Mouse (Mus musculus) small intestine, adult 2 months (tissue): ENCODE measurements at regions not wholly inside any gene's neighbourhood (a gene's known extent, or its start where the extent isn't known, plus 50 kb on each side); places are given as distances from the start of the nearest gene placed in this dataset.

Source experiments
- H3K27ac ChIP-seq: fragments of 200-500 bp; 2 replicates; pipeline ENCODE4 v1.5.1; 2012; ENCODE audit warnings: low read depth, low read length, control low read depth, inconsistent platforms; ENCODE audit not compliant: insufficient read depth
- H3K27me3 ChIP-seq: fragments of 200-500 bp; 2 replicates; pipeline ENCODE4 v1.6.1; 2012; ENCODE audit warnings: mild to moderate bottlenecking, moderate library complexity, low read length, inconsistent platforms; ENCODE audit not compliant: control insufficient read depth, insufficient read depth
- H3K36me3 ChIP-seq: fragments of 200-500 bp; 2 replicates; pipeline ENCODE4 v1.6.1; 2012; ENCODE audit warnings: mild to moderate bottlenecking, low read length, control low read depth, inconsistent platforms; ENCODE audit not compliant: control insufficient read depth, insufficient read depth
- H3K4me1 ChIP-seq: fragments of 200-500 bp; 2 replicates; pipeline ENCODE4 v1.6.1; 2012; ENCODE audit warnings: low read length, inconsistent platforms, mixed read lengths; ENCODE audit not compliant: control insufficient read depth, insufficient read depth, insufficient read length
- H3K4me3 ChIP-seq: fragments of 200-500 bp; 2 replicates; pipeline ENCODE4 v1.5.1; 2012; ENCODE audit warnings: low read depth, mild to moderate bottlenecking, control low read depth, inconsistent platforms, low read length, moderate library complexity
- CTCF ChIP-seq: fragments of 200-500 bp; IDR thresholded peaks from 2 replicates; pipeline ENCODE4 v1.5.1; 2012; ENCODE audit warnings: low read depth, mild to moderate bottlenecking, control low read depth, inconsistent platforms, low read length, moderate library complexity, mixed read lengths; ENCODE audit not compliant: insufficient replicate concordance, insufficient read length; ENCODE audit errors: extremely low read depth
- POLR2A ChIP-seq: fragments of 200-500 bp; IDR thresholded peaks from 2 replicates; pipeline ENCODE4 v1.6.1; 2012; ENCODE audit warnings: low read depth, mild to moderate bottlenecking, control low read depth, inconsistent platforms, low read length, moderate library complexity
- WGBS: fragments of 180-500 bp; shearing (Covaris S2); methylation state at CpG from one replicate; pipeline ENCODE4 v1.1.7; 2018; 5-methylcytosine and 5-hydroxymethylcytosine counted together

DNA sequence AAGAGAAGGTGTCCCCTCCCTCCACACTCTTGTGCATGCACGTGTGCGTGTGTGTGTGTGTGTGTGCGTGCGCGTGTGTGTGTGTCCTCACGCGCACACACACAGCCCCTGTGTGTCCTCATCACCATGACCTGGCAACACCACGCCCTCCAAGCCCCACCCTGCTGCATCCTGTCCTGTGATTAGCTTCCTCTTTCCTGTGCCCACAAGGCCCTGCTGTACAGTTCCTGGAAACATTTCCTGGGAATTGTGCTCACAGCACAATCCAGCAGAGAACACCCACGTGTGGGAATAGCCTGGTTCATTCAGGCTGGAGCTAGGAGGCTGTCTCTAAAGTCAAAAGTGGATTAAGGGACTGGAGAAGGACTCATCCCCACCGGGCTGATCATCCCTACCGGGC is 95.5 kb downstream of the Cstad start:
- no peaks in the 10 kb centered on the region for H3K36me3 ChIP-seq
- no peaks in the 10 kb centered on the region for H3K27me3 ChIP-seq
- peaks cover 20% of the 10 kb centered on the region for H3K4me1 ChIP-seq
- H3K4me3 ChIP-seq = no peak overlapping the region
- 75% methylated on average over 11 of the region's 11 CpGs for WGBS
- no peak overlapping the region for H3K27ac ChIP-seq
- TF ChIP-seq POLR2A = no peak
- no peak for TF ChIP-seq CTCF

DNA sequence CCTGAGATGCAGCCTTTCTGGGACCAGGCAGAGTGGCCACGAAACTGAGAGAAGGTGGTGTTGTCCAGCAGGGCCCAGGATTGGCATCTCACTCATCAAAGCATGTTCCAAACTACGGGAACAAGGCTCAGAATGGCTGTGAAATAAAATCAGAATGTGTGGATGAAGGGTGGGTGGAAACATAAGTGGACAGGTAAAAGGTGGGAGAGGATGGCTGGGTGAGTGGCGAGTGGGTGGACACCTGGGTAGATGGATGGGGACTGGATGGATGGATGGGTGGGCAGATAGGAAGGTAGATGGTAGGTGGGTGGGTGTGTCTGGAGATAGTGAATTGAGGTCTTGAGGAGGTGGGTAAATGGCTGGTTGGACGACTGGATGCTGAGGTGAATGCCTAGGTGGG is 93.6 kb downstream of the Cstad start:
- no peaks in the 10 kb centered on the region for H3K36me3 ChIP-seq
- H3K27me3 ChIP-seq = no peaks in the 10 kb centered on the region
- no peak overlapping the region for H3K4me3 ChIP-seq
- no peak for TF ChIP-seq POLR2A
- TF ChIP-seq CTCF = no peak
- no peak overlapping the region for H3K27ac ChIP-seq
- H3K4me1 ChIP-seq = peaks cover 13% of the 10 kb centered on the region
- 77% methylated on average over 4 of the region's 4 CpGs for WGBS

DNA sequence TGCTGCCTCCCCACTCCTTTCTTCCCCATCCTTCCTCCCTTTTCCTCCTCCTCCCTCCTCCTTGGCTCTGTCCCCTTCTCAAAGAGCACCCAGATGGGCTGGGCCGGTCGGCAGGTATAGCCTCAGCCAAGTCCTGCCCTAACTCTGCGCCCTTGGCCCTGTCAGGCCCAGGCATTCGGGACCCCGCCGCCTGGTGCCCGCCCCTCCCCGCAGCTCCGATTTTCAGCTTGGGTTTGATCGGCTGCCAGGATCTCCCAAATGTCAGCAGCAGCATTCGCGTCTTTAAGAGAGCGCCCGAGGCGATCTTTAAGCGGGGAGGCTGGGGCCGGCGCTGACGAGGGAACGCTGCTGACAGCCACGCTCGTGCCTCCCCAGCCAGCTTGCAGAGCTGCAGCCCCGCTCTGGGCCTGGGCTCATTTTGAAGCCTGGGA is 92.3 kb downstream of the Cstad start:
- TF ChIP-seq POLR2A (no peak), CTCF (no peak)
- 55% methylated on average over 23 of the region's 23 CpGs for WGBS
- H3K4me1 ChIP-seq = peaks cover 5% of the 10 kb centered on the region
- no peaks in the 10 kb centered on the region for H3K27me3 ChIP-seq
- H3K36me3 ChIP-seq = no peaks in the 10 kb centered on the region
- H3K4me3 ChIP-seq = no peak overlapping the region
- no peak overlapping the region for H3K27ac ChIP-seq

DNA sequence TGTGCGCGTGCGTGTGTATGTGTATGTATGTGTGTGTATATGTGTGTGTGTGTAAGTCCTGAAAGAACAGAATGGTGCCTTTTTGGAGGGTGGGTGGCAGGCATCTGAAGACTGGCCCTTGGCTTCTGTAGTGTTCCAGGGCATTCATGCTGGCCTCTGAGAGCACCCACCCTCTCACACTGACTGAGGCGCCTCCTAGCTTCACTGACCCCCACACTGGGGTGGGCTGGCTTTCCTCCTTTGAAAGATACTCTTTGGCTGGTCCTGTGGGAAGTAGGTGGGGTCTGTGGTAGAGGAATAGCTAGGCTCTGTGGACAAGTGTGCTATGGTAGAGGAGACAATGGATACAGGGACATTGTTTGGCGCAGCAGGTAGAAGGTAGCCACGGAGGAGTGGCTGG is 91.5 kb downstream of the Cstad start:
- TF ChIP-seq CTCF = no peak
- TF ChIP-seq POLR2A = no peak
- no peaks in the 10 kb centered on the region for H3K36me3 ChIP-seq
- H3K4me1 ChIP-seq = peaks cover 4% of the 10 kb centered on the region
- no peak overlapping the region for H3K27ac ChIP-seq
- H3K4me3 ChIP-seq = no peak overlapping the region
- WGBS = 91% methylated on average over 6 of the region's 6 CpGs
- H3K27me3 ChIP-seq = no peaks in the 10 kb centered on the region

DNA sequence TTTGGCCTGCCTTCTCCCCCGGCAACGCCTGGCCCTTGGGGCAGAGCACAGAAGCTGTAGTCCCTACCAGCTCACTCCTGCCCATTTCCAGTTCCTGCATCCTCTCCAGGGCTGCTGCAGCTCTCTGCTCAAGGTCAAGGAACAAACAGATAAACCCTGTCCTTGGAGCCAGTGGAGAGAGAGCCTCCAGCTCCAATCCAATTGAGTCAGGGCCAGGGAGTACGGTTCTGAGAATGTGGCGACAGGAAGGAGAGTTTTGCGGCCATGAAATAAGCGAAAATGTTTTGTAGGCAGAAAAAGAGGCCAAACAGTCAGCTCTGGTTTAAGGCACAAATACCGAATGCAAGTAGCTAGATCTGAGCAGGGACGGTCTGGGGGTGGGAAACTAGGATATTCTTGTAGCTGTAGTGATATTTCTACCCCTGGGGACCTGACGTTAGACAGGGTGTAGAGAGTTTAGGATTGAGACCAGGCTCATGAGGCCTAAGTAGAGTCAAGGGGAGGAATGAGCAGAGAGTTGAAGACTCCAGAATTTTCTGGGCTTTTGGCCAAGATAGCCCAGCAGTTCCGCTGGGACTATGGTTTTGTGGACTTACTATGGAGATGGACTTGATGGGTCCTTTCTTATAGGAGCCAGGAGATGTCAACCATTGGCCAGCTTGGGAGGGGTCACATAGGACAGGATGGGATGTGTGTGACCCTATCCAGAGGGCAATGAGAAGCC is 90.5 kb downstream of the Cstad start:
- Histone ChIP-seq H3K36me3 (no peaks in the 10 kb centered on the region), H3K27ac (peak overlapping the region; percentile 57), H3K4me1 (peaks cover 4% of the 10 kb centered on the region), H3K27me3 (no peaks in the 10 kb centered on the region), H3K4me3 (no peak overlapping the region)
- TF ChIP-seq POLR2A = no peak
- no peak for TF ChIP-seq CTCF
- WGBS = 65% methylated on average over 10 of the region's 10 CpGs

DNA sequence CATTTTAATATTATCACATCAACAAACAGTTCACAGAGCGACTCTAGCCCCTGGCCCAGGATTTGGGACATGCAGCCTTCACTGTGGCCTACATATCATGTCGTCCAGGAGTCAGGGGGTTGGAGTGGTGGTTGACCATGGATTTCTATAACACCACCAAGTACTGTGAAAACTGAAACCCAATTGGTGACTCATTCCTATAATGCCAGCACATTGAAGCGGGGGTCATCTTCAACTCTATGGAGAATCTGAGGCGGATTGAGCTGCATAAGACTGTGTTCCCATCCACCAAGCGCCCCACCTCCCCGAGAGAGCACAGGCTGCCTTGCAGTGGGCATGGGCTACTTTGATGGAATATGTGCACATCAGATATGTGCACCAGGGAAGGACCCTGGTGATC is 89.6 kb downstream of the Cstad start:
- 93% methylated on average over 6 of the region's 6 CpGs for WGBS
- H3K27me3 ChIP-seq = no peaks in the 10 kb centered on the region
- no peaks in the 10 kb centered on the region for H3K36me3 ChIP-seq
- H3K27ac ChIP-seq = no peak overlapping the region
- peaks cover 2% of the 10 kb centered on the region; the same call in 1 of the 2 replicates for H3K4me1 ChIP-seq
- TF ChIP-seq CTCF = no peak
- no peak for TF ChIP-seq POLR2A
- no peak overlapping the region for H3K4me3 ChIP-seq

DNA sequence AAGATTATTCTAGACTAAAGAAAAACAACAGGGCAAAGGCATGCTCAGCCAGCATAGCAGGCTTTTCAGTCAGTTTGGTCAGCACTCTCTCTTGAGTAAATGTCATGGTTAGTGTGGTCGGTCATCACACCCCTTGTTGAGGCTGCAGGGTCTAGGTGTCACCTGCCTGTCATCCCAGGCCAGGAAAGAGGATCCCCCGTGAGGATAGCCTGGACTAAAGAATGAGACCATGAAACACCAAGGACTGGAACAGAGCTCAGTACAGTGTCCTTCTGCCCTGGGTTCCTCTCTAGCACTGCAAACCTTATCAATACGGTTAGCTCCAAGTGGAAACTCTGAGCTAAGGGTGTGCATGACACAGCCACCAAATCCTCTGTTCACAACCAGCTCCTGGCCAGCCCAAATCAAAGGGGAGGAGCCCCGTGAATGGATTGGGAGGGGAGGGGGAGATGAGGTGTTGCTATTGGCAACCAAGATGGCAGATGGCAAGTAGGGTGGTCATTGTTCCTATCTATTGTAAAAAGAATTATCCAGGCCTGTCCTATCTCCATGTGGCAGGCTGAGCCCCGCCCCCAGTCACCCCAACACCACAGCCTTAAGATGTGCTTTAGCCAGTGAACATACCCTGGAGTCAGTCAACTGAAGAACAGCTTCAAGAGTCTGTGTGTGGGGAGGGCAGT is 87.4 kb downstream of the Cstad start:
- Histone ChIP-seq H3K4me3 (no peak overlapping the region), H3K27me3 (peaks cover 2% of the 10 kb centered on the region; the same call in 1 of the 2 replicates), H3K27ac (no peak overlapping the region), H3K4me1 (peaks cover 2% of the 10 kb centered on the region; the same call in 1 of the 2 replicates), H3K36me3 (no peaks in the 10 kb centered on the region)
- TF ChIP-seq POLR2A = no peak
- TF ChIP-seq CTCF = no peak
- 77% methylated on average over 5 of the region's 5 CpGs for WGBS
